Mouse (Mus musculus): ENCODE measurements around the gene Kifc5b.

DNA sequence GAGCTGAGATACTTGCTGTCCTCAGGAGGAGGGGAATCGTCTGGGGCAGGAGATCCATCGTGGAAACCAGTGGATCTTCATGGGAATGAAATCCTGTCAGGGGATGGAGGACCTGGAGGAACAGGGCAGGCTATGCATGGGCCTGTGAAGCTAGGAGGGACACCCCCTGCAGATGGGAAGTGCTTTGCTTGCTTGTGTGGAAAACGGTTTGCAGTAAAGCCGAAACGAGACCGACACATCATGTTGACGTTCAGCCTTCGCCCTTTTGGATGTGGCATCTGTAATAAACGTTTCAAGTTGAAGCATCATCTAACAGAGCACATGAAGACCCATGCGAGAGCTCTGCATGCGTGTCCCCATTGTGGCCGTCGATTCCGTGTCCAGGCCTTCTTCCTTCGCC, 57.7 kb downstream of the Kifc5b start:
- no peak for TF ChIP-seq CTCF (IDR thresholded peaks at IDR 0.05; ENCODE audit: low read depth, low read length)
- TF ChIP-seq POLR2A (IDR thresholded peaks at IDR 0.05; ENCODE audit: borderline replicate concordance, low read depth, low read length): no peak
